Mouse (Mus musculus): ENCODE results near the gene Itgam. TPM values are rescaled to one million over a fixed set of nuclear protein-coding genes. Genes with fewer than 3 reads are reported as not detected.
"Not testable (repeated sequence)": the region's sequence is repeated elsewhere in the genome, so short reads cannot be mapped to it uniquely, and the experiment has no call there.

Itgam gene
- total RNA-seq, 2 experiments from 2014 or later: 4.9 to 6.9 TPM

- peak in 1 of 2 experiments; percentile 10 for DNase-seq (ENCODE audit: low spot score in 2 of 2)
Measured at GRCm38 (mm10) chr7:128128741-128129720, 66.6 kb downstream of the Itgam start, which contains the start of gene Itgax. TSS of gene Itgax (plus strand) at chr7:128129547.

- no peak for DNase-seq (ENCODE audit: low spot score in 2 of 2)
Measured at GRCm38 (mm10) chr7:128132148-128132547, 69.7 kb downstream of the Itgam start.

- DNase-seq (ENCODE audit: low spot score in 2 of 2): no peak
Measured at GRCm38 (mm10) chr7:128133596-128133995, 71.2 kb downstream of the Itgam start.

GRCm38 (mm10) chr7:128136927-128137326 lies 74.5 kb downstream of the Itgam start:
- DNase-seq (ENCODE audit: low spot score in 2 of 2): no peak

- no peak for DNase-seq (ENCODE audit: low spot score in 2 of 2)
Measured at GRCm38 (mm10) chr7:128139611-128140010, 77.2 kb downstream of the Itgam start.

- DNase-seq (ENCODE audit: low spot score in 2 of 2): no peak
Measured at GRCm38 (mm10) chr7:128150970-128151369, 88.5 kb downstream of the Itgam start.

GRCm38 (mm10) chr7:128154076-128154475 lies 91.6 kb downstream of the Itgam start, which contains the start of gene Itgad:
TSS of gene Itgad (plus strand) at chr7:128154376.
- DNase-seq (ENCODE audit: low spot score in 2 of 2): no peak

- peak in 1 of 2 experiments; percentile 26 for DNase-seq (ENCODE audit: low spot score in 2 of 2)
Measured at GRCm38 (mm10) chr7:128154924-128155323, 92.5 kb downstream of the Itgam start.

GRCm38 (mm10) chr7:128158688-128159354 lies 96.4 kb downstream of the Itgam start:
- DNase-seq (ENCODE audit: low spot score in 2 of 2): not testable (repeated sequence)

- DNase-seq (ENCODE audit: low spot score in 2 of 2): no peak
Measured at GRCm38 (mm10) chr7:128164001-128164400, 101.6 kb downstream of the Itgam start.

- no peak for DNase-seq (ENCODE audit: low spot score in 2 of 2)
Measured at GRCm38 (mm10) chr7:128166391-128166790, 104.0 kb downstream of the Itgam start.

Other genes starting within 250 kb of the Itgam start
- 100 to 1,000 TPM in 1 of 2 experiments, 10 to 100 TPM in 1; 99.2 to 104 TPM for gene Stx4a, start 238.3 kb upstream of the Itgam start, total RNA-seq (2021)
- gene Stx1b, start 238.1 kb upstream of the Itgam start, total RNA-seq (2021): 1 to 10 TPM; 4.2 to 5.6 TPM
- 10 to 100 TPM; 31.1 to 36.6 TPM for gene Zfp646, start 186.4 kb upstream of the Itgam start, total RNA-seq (2021)
- gene Zfp668, start 185.8 kb upstream of the Itgam start, total RNA-seq (2021): 1 to 10 TPM; 8.3 to 9.5 TPM
- gene Prss53, start 171.7 kb upstream of the Itgam start, total RNA-seq (2021): 1 to 10 TPM; 1.2 to 1.9 TPM
- gene Gm21974, start 167.2 kb upstream of the Itgam start, total RNA-seq (2021): not detected
- gene Vkorc1, start 167.0 kb upstream of the Itgam start, total RNA-seq (2021): 10 to 100 TPM; 67.2 to 67.4 TPM
- 100 to 1,000 TPM in 1 of 2 experiments, 10 to 100 TPM in 1; 97.1 to 109 TPM for gene Bckdk, start 158.6 kb upstream of the Itgam start, total RNA-seq (2021)
- gene Kat8, start 150.1 kb upstream of the Itgam start, total RNA-seq (2021): 10 to 100 TPM; 27.1 to 30.2 TPM
- under 1 TPM in 1 of 2 experiments, not detected in 1; 0.23 TPM for gene Prss8, start 132.5 kb upstream of the Itgam start, total RNA-seq (2021)
- gene Prss36, start 115.9 kb upstream of the Itgam start, total RNA-seq (2021): 10 to 100 TPM in 1 of 2 experiments, 1 to 10 TPM in 1; 6.2 to 11.4 TPM
- gene Fus, start 95.2 kb upstream of the Itgam start, total RNA-seq (2021): 100 to 1,000 TPM; 150 to 153 TPM
- gene Pycard, start 68.8 kb upstream of the Itgam start, total RNA-seq (2021): 1 to 10 TPM in 1 of 2 experiments, under 1 TPM in 1; 0.83 to 3.7 TPM
- under 1 TPM in 1 of 2 experiments, not detected in 1; 0.29 TPM for gene Trim72, start 58.7 kb upstream of the Itgam start, total RNA-seq (2021)
- under 1 TPM in 1 of 2 experiments, not detected in 1; 0.10 TPM for gene Gm49368, start within 50 bp of the Itgam start, total RNA-seq (2021)
- 1 to 10 TPM; 1.7 to 6.2 TPM for gene Itgax, start 66.9 kb downstream of the Itgam start, total RNA-seq (2021)
- under 1 TPM in 1 of 2 experiments, not detected in 1; 0.22 TPM for gene Itgad, start 91.7 kb downstream of the Itgam start, total RNA-seq (2021)
- 1 to 10 TPM; 3.3 to 6.3 TPM for gene Cox6a2, start 143.7 kb downstream of the Itgam start, total RNA-seq (2021)
- gene Armc5, start 174.7 kb downstream of the Itgam start, total RNA-seq (2021): 10 to 100 TPM; 17.7 to 23.2 TPM
- 1 to 10 TPM; 5.2 to 6.0 TPM for gene 9130023H24Rik, start 175.4 kb downstream of the Itgam start, total RNA-seq (2021)
- 10 to 100 TPM; 19.0 to 30.6 TPM for gene Tgfb1i1, start 184.2 kb downstream of the Itgam start, total RNA-seq (2021)
- 1 to 10 TPM in 1 of 2 experiments, not detected in 1; 1.3 TPM for gene Slc5a2, start 203.0 kb downstream of the Itgam start, total RNA-seq (2021)
- gene BC017158, start 235.5 kb downstream of the Itgam start, total RNA-seq (2021): 10 to 100 TPM; 26.6 to 31.4 TPM